Mouse (Mus musculus) liver, adult 2 months (tissue): ENCODE data around the gene Polr2l.

ENCODE experiments used
- CTCF ChIP-seq: fragments of 200-500 bp; IDR thresholded peaks from 2 replicates; pipeline ENCODE4 v1.5.1; 2011; ENCODE audit warnings: low read depth, low read length, control low read depth
- POLR2A ChIP-seq: fragments of 200-500 bp; IDR thresholded peaks from 2 replicates; pipeline ENCODE4 v1.6.1; 2011; ENCODE audit warnings: low read length, control low read depth; ENCODE audit not compliant: insufficient read depth; ENCODE audit errors: extremely low read depth

DNA sequence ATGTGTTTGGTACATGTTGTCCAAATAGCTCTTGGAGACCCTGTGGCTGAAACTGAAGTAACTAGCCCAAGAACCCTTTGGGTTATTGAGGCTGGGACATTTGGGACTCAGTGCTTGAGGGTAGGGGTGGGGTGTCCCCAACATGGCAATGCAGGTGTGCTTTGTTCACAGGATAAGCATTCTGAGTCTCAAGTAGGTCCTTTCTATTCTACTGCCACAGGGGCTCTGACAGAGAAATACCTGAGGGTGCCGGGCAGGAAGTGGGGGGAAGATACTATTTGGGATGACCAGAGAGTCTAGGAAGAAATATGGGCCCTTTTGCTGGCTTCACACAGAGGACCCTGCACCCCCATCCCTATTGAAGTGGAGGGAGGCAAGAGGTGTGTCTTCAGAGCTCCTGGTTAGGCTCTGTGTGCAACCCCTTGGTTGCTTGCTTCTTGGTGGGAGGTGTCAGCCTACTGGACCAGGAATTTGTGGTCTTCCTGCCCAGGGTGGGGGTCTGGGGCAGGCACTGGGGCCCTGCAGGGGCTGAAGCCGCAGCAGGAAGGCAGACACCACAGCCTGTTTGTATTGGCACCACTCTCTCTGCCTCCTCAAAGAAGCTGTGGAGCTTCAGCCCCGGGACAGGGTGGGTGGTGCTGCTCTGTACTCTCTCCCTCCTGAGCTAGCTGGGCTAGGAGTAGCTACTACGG lies 2.8 kb upstream of the Polr2l start:
- TF ChIP-seq CTCF, result no peak
- no peak for TF ChIP-seq POLR2A
